Mouse (Mus musculus): ENCODE measurements at regions not wholly inside any gene's neighbourhood (a gene's known extent, or its start where the extent isn't known, plus 50 kb on each side); places are given as distances from the start of the nearest gene placed in this dataset.

DNA sequence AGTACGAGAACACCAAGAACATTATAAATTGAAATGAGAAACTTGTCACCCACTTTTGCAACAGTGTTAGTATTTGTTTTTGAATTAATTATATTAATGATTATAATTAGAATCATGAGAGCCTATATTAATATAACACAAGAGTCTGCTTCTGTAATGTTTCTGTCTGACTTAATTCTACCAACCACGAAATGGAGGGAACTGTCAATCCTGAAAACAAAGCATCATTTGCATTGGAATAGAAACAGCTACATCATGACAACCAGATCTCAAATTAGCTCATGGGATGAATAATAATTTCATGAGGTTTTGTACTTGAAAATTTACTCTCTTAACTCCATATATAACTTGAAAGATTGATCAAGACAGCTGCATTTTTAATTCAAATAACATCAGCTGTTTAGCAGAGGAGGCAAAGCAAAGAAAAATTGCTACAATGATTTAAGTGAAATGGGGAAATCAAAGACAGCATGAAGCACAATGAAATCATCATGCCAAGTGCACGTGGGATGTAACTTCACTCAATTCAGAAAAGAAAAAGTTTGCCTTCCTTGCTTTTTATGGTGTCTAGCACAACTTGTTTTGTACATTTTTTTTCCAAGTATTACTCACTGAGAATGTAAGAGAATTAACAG, 150.1 kb upstream of the Tmprss15 start:
- no peak for TF ChIP-seq POLR2A (IDR thresholded peaks at IDR 0.05; ENCODE audit: control insufficient read depth, extremely low read depth, insufficient read depth, low read length, poor library complexity)
- TF ChIP-seq CTCF (IDR thresholded peaks at IDR 0.05; ENCODE audit: borderline replicate concordance, control insufficient read depth, extremely low read depth, insufficient read depth, low read length, poor library complexity) = no peak

All from thymus, adult 2 months (tissue).